Mouse (Mus musculus): ENCODE data around the gene Dscaml1.

The Dscaml1 gene

DNA sequence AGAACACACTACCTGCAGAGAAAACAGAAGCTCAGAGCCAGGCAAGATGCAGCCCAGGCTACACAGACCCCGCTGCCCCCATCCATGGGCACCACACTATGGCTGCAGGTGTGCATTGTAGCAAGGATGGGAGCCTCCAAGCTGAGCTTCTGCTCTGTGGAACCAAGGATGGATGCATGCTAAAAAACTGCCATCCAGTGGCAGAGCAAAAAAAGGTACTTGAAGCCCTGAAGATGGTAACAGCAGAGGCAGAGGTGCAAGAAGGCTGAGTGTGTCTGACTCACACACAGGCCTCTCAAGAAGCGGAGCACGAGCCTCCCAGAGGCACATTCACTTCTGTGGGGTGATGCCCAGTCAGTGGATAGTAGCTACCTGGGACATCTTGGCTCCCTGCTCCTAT lies 276.8 kb downstream of the Dscaml1 start:
- no peak for DNase-seq

DNA sequence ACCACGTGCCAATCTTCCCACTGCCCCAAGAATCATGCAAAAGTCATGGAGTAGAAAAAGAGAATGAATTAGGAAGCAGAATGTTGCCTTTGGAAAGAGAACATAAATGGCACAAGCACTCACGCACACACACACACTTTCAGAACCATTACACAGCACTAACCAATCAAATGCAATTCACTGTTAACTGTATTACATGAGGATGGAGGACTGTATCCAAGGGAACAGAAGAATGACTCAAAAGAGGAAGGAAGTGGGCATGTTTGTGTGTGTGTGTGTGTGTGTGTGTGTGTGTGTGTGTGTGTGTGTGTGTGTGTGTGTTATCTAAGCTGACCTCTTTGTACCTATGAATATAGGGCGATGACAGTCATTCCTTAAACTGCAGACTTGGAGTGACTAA lies 278.0 kb downstream of the Dscaml1 start:
- no peak for DNase-seq

DNA sequence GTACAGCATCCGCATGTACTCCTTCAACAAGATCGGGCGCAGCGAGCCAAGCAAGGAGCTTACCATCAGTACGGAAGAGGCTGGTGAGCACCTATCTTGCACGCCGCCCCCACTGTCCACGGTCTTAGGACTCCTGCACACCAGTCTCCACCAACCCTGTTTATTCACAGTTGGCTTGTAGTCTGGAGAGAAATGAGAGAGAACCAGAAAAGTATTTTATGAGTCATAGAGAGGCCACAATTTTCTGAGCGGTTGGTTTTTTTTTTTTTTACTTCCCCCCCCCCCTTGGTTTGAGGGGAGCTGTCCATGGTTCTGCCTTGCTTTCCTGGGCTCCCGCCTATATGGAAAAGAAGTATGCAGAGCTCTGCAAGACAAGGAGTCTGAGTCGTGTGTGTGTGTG lies 283.9 kb downstream of the Dscaml1 start:
- DNase-seq, result no peak

DNA sequence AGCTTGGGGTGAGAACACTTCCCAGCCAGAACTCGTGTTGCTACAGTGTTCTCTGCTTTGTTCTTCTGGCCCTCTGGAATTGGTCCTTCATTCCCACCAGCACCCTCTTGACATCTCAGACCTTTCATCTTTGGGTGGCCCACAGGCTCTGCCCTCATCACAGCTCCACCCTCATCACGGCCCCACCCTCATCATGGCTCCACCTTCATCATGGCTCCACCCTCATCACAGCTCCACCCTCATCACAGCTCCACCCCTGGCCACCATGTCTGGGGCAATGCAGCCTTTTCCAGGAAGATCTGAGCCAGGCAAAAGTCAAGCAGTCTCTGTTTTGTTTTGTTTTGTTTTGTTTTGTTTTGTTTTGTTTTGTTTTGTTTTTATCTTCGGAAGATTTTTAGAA lies 289.0 kb downstream of the Dscaml1 start:
- DNase-seq, result no peak

DNA sequence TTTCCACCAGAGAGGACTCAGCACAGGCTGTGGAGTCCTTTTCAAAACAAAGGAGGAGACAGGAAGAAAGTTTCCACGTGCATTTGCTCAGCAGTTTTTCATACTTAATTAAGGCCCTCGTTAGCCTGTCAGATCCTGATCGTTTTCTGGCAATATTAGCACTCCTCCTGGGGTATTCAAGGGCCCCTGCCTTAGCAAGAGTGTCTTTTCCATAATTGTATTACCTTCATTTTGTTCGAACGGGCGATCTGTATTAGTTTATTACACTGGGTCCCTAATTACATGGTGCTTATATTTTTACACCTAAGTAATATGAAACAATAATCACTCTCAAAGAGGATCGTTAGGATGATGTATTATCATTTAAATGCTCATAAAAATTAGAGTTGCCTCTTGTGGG lies 293.6 kb downstream of the Dscaml1 start:
- DNase-seq, result no peak

DNA sequence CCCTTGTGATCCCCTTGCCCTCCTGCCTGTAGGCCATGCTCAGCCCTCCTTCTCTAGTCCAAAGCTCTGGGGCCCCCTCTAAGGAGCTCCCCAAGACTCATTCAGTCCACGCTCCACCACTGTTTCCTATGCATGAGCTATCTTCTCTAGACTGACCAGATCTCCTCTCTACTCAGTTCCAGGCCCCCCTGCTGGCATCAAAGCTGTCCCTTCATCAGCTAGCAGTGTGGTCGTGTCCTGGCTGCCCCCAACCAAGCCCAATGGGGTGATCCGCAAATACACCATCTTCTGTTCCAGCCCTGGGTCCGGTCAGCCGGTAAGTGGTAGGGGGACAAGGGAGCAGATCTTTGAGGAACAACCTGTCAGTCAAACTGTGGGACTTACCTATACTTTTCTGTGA lies 305.4 kb downstream of the Dscaml1 start:
- no peak for DNase-seq

DNA sequence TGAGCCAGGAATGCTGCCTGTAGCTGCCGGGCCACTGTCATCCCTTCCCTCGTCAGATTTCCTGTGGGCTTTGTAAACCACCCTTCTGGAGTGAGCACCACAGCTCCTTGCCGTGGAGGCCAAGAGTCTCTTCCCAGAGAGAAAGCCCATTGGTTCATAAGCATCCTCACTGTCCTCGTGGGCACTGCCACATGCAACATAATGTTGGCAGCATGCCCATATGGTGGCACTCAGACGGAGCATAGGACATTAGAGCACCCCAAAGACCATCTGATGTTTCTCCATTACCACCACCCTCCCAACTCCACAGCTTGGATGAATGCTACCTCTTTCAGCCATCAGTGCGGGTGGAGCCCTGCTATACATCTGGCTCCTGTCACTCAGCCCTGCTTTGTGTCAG lies 306.8 kb downstream of the Dscaml1 start:
- no peak for DNase-seq

DNA sequence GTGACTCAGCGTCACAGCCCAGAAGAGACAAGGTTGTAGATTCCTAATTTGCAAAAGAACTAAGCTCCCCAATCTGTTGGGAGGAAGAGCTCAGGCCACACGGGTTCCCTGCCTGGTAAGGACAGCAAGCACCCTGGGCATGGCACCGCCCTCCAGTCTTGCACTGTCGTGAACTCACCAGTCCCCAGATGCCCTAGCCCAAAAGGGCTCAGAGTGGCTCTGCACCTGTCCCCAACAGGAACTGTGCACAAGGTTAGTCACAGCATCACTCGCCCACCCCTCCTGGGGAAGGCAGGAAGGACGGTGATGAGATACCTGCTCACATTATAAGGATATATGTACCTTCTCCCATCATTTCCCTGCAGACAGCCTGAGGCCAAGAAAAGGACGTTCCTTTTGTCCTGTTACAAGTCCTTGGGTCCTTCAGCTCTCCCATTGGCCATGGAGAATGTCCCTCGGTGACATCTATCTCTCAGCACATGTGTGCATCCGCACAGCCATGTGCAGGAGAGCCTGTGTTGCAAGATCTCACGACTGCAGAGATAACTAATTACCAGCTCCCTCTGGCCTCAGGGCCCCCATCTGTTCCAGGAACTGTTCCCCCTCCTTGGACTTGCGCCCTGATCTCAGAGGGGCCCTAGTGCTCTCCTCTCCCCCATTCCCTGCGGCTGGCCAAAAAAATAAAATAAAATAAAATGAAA lies 312.7 kb downstream of the Dscaml1 start:
- DNase-seq, result no peak

DNA sequence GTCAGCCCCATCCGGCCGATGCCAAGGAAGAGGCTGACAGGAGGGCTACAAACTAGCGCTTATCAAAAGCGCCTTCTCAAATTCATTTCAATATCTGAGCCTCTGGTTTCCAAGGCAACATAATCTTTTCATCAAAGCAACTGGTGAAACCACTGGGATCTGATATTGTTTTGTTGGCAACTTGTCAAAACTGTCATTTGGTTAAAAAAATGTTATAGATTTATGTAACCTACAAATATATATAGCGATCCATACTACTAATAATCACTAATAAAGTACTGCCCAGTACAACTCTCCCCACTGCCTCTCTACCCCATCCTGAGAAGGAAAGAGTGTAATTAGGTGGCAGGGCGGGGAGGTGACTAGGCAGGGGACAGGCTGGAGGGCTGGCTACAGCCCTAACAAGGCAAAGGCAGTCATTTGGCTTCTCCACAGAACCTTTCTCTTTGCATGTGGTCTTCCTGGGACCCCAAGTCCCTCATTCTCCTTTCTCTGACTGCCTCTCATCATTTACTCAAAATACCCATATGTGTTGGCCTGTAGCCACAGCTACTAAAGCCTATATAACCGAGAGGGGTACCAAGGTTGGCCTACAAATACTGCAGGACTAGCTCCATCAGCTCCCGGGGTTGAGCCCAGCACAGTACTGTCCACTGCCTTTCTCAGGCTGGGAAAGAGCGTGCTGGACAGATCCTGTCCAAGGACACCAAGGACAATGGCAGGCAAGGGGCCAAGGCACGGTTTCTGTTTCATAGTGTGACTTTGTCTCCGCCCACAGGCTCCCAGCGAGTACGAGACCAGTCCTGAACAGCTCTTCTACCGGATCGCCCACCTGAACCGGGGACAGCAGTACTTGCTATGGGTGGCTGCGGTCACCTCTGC lies 313.5 kb downstream of the Dscaml1 start:
- DNase-seq, result no peak

DNA sequence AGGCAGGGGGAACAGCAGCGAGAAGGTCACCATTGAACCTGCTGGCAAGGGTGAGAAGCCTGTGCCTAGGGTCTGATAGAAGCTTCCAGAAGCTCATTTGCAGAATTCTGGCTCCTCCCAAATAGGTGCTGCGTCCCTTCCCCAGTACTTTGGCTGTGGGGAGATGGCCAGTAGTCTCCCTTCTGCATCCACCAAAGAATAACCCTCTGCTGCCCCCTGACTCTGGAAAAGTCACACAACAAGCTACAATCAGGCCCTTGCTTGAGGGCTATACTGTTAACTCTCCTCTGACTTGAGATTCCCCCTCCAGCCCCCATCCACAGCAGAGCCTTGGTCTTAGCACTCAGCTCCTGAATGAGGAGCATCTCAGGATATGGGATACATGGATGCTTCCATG lies 314.2 kb downstream of the Dscaml1 start:
- no peak for DNase-seq

DNA sequence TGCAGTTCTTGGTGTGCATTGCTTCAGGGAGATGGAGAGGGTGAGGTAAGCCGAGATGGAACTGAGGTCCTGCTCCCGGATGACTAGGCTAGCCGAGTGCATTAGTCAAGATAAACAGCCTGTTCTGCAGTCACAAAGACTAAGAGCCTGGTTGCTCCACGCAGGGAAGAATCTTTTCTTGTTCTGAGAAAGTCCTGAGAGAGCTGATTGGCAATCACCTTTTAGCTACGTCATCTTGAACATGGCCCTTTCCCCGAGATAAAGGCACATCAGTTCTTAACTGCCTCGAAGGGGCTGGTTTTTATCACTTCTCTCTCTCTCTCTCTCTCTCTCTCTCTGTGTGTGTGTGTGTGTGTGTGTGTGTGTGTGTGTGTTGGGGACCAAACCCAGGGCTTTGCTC lies 319.0 kb downstream of the Dscaml1 start:
- no peak for DNase-seq

DNA sequence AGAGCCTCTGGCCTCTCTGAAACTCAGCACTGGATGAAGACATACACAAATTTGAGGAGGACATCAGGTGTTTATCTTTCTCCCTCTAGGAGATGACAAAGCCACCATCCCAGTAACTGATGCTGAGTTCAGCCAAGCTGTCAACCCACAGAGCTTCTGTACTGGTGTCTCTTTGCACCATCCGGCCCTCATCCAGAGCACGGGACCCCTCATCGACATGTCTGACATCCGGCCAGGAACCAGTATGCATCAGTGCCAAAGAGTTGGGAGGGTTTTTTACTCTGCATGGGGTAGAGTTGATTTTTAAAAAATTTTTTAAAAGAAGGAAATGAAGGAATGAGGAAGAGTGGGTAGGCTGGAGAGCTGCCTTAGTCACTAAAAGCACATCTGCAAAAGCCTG lies 323.5 kb downstream of the Dscaml1 start:
- no peak for DNase-seq

DNA sequence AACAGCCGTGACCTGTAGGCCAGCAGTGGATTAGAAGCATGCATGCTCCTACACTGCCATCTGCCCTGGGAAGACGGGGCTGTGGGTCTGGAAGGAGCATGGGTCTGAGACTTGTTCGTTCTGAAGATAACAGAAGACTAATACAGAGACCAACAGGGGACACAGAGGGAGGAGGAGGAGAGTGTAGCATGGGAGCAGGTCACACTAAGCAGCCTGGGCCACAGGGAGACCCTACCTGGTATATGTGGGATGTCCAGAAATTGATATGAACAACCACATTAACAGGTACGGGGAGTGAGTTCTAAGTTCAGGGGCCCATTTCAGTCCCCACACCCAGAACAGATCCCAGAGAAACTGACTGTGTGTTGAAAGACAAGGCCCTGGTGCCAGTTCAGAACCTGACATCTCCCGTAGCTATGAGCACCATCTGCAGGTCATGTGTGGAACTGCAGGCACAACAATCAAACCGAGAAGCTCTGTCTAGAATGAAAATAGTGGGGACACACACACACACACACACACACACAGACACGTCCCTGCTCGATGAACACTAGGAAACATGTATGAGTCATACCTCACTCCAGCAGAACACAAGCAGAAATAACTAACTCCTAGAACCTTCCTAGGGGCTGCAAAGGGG lies 328.1 kb downstream of the Dscaml1 start:
- peak; percentile 63 for DNase-seq

DNA sequence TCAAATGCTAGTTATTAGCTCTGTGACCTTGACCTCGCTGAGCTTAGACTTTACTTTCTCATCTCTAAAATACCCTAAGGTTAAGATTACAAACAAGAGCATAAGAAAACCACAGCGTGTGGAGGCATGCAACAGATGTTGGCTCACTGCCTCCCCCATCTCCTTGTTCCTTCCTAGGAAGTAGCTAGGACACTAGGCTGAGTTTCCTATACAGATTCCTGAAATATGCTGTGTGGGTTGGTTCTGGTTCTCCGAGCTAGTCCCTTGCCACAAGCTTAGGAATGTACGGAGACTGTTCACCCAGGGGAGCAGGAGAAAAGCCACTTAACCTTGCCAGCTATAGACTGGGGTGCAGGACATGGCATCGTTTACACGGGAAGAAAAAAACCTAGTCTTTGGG lies 339.8 kb downstream of the Dscaml1 start:
- no peak for DNase-seq

DNA sequence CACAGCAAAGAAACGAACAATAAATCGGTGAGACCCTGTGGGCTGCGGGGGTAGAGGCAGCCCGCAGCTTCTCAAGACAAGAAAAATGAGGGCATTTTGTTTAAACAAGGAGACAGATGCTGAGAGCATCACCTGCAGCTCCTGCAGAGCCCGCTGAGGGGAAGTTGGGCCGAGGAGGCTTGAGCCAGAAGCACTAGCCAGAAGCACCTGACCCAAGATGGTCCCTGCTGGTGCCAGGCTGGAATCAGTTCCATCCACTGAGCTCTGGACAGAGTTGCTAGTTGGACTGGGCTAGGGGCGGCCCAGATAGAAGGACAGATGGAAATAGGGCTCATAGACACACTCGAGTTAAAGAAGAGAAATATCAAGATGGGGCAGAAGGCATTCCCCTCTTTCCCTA lies 340.7 kb downstream of the Dscaml1 start:
- DNase-seq, result no peak

DNA sequence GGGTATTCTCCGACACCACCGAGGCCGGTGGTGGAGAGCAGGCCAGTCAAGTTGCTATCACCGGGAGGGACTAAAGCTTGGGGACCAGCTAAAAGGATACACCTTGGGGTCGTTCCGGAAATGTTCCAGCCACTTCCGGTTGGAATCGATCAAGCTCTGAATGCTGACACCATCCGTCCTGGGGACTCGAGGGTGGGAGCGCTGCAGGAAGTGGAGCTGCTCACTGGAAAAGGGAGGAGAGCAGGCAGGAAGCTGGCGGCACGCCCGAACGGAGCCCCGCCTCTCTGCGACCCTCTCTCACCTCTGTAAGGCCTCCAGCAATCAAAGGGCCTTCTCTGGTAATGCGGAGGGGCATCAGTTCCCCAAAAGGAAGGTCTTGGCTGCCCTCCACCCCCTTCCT lies 342.0 kb downstream of the Dscaml1 start:
- DNase-seq, result no peak

DNA sequence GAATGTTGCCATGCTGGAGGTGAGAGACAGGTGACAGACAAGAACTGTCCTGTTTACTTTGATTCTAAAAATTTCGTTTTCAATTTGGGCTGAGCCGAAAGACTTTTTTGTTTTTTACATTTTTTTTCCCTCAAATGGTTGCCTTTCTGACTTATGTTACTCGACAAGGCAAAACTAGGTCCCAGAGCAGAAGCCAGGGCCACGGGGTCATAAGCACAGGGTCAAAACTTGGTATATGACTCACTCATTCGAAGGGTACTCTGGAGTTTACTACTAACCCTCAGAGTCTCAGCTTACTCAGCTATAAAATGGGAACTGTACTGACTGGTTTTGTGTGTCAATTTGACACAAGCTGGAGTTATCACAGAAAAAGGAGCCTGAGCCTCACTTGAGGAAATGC lies 343.2 kb downstream of the Dscaml1 start:
- no peak for DNase-seq

DNA sequence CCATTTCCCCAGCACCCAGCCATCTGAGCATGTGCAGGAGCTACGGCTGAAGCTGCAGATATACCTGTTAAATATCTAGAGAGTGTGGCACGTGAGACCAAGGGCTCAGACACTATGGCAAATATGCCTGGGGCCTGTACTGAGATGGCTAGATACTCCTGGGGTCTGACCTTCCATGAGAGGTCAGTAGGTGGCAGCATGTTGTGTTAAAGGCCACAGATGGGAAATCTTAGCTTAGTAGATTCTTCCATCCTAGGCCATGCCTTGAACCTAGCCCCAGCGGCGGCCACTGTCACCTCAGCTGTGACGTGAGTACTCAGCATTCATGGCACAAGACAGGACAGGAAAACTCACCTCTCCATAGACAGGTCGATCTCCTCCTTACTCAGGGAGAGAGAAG lies 347.7 kb downstream of the Dscaml1 start:
- DNase-seq, result no peak

DNA sequence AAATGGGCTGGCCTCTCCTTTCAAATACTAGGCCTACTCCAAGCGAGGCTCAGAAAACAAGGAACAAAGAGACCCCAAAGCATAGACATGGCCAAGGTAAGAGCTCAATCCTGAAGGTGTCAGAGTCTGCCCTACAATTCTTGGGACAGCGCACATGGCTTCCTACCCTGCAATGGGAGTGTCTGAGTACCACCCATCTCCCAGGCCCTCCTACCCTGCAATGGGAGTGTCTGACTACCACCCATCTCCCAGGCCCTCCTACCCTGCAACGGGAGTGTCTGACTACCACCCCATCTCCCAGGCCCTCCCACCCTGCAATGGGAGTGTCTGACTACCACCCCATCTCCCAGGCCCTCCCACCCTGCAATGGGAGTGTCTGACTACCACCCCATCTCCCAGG lies 349.7 kb downstream of the Dscaml1 start:
- peak; percentile 23 for DNase-seq

DNA sequence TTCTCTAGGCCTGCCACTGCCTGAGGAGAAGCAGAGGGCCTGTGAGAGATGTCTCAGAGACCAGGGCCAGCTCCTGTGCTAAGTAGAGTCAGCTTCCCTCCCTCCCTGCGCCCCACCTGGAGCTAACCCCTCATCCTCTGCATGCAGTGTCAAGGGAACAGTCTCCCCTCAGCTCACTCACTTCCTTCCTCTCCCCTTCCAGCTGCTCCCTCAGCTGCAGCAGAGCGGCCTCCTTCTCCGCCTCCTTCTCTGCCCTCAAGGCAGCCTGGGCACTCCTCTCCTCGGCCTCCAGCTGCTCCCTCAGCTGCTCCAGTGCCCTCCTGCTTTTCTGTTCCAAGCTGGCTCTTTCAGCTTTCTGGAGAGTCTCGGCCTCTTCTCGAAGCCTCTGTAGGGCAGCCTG lies 352.8 kb downstream of the Dscaml1 start:
- no peak for DNase-seq

DNA sequence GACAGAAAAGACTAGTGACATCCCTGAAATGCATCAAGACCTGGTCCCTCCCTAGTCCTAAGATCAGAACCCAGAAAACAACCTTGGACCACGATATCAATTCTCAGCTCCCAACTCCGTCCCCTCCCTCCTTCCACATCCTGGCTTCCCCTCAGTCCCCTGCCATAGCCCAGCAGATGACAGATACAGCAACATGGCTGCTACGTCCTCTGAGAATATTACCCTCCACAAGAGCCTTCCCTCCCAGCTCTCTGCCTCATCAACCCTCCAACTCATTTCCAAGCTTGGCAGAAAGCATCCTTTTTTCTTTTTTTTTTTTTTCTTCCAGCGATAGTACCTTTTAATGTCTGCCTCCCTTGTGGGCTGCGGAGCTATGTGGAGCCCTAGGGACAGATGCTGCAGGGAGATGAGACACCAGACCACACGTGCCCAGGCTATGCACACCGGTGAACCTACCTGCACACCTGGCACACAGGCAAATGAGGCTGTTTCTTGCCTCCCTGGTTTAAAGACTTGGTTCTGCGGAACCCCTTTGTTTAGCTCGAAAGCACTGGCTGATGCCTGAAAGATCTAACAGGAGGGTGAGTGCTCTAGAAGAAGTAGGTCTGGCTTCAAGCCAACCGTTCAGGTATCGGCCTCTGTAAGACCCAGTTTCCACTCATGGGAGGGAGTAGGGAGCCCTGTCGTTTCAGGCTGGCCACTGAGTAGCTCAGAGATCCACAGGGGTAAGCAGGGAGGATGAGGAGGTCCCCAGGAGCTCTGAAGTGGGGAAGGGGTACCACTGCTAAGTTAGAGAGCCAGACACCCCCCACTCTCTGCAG lies 357.0 kb downstream of the Dscaml1 start:
- DNase-seq, result no peak

DNA sequence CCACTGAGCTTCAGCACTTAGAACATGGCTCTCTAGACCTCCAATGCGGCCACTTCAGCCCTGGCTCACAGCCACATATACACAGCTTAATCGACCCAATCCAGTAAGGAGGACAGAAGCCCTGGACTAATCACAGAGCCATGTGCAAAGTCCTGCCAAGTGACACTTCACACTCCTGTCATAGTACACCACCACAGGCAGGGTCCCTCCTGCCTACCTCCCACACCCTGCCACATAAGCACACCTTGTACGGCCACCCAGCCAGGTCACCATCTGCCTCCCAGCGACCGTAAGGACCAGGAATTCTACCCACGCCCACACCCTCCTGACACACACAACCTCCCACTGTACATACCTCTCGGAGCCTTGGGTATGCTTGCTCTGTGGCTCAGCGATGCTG lies 360.6 kb downstream of the Dscaml1 start:
- no peak for DNase-seq

DNA sequence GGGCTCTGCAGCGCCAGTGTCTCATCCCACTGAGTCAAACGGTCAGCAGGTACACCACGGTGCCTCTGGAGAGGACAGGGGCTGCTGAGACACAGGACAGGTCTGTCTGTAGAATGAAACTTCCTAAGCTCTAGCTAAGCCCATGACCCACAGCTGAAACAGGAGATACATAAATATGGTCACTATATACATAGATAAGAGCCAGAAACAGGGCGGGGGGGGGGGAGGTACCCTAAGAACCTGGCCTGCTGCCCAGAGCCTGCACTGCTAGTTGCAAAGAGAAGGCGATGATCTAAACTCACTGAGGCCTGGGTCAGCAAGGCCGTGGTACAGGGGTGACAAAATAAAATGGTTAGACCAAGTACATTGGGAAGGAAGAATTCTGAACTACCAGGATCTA lies 361.1 kb downstream of the Dscaml1 start:
- peak; percentile 54 for DNase-seq

All from liver (tissue).